Mouse (Mus musculus): Measurements from ENCODE around the gene Lamtor2. TPM values are rescaled to one million over a fixed set of nuclear protein-coding genes. Genes with fewer than 3 reads are reported as not detected.

The Lamtor2 gene
- total RNA-seq, 1 experiment from 2014 or later, result 54.4 TPM

GRCm38 (mm10) chr3:88551586-88551985 is 1.3 kb downstream of the Lamtor2 start:
- no peak for ATAC-seq (replicated peaks in 1 of 2; ENCODE audit: insufficient read depth in 1 of 2, low FRiP score in 2 of 2, low TSS enrichment in 1 of 2, low read depth in 1 of 2, poor library complexity in 2 of 2, severe bottlenecking in 2 of 2)

GRCm38 (mm10) chr3:88548180-88548917 is 4.5 kb downstream of the Lamtor2 start, which contains the start of gene Rab25:
TSS of gene Rab25 (minus strand) at chr3:88548300.
- ATAC-seq (replicated peaks in 1 of 2; ENCODE audit: insufficient read depth in 1 of 2, low FRiP score in 2 of 2, low TSS enrichment in 1 of 2, low read depth in 1 of 2, poor library complexity in 2 of 2, severe bottlenecking in 2 of 2), result no peak

GRCm38 (mm10) chr3:88546674-88547418 is 6.0 kb downstream of the Lamtor2 start:
- ATAC-seq (replicated peaks in 1 of 2; ENCODE audit: insufficient read depth in 1 of 2, low FRiP score in 2 of 2, low TSS enrichment in 1 of 2, low read depth in 1 of 2, poor library complexity in 2 of 2, severe bottlenecking in 2 of 2), result no peak

GRCm38 (mm10) chr3:88544955-88545591 is 7.8 kb downstream of the Lamtor2 start:
- ATAC-seq (replicated peaks in 1 of 2; ENCODE audit: insufficient read depth in 1 of 2, low FRiP score in 2 of 2, low TSS enrichment in 1 of 2, low read depth in 1 of 2, poor library complexity in 2 of 2, severe bottlenecking in 2 of 2), result peak; percentile 33 to 40; a peak in 3 of 4 replicates

GRCm38 (mm10) chr3:88544514-88544913 is 8.4 kb downstream of the Lamtor2 start:
- ATAC-seq (replicated peaks in 1 of 2; ENCODE audit: insufficient read depth in 1 of 2, low FRiP score in 2 of 2, low TSS enrichment in 1 of 2, low read depth in 1 of 2, poor library complexity in 2 of 2, severe bottlenecking in 2 of 2), result no peak

GRCm38 (mm10) chr3:88543651-88544410 is 9.0 kb downstream of the Lamtor2 start:
- ATAC-seq (replicated peaks in 1 of 2; ENCODE audit: insufficient read depth in 1 of 2, low FRiP score in 2 of 2, low TSS enrichment in 1 of 2, low read depth in 1 of 2, poor library complexity in 2 of 2, severe bottlenecking in 2 of 2), result no peak; a peak in 1 of 4 replicates

- no peak for ATAC-seq (replicated peaks in 1 of 2; ENCODE audit: insufficient read depth in 1 of 2, low FRiP score in 2 of 2, low TSS enrichment in 1 of 2, low read depth in 1 of 2, poor library complexity in 2 of 2, severe bottlenecking in 2 of 2)
Observed at GRCm38 (mm10) chr3:88543174-88543573, 9.7 kb downstream of the Lamtor2 start.

- no peak for ATAC-seq (replicated peaks in 1 of 2; ENCODE audit: insufficient read depth in 1 of 2, low FRiP score in 2 of 2, low TSS enrichment in 1 of 2, low read depth in 1 of 2, poor library complexity in 2 of 2, severe bottlenecking in 2 of 2)
Observed at GRCm38 (mm10) chr3:88542486-88542885, 10.4 kb downstream of the Lamtor2 start.

- ATAC-seq (replicated peaks in 1 of 2; ENCODE audit: insufficient read depth in 1 of 2, low FRiP score in 2 of 2, low TSS enrichment in 1 of 2, low read depth in 1 of 2, poor library complexity in 2 of 2, severe bottlenecking in 2 of 2), result no peak
Observed at GRCm38 (mm10) chr3:88541622-88542401, 11.1 kb downstream of the Lamtor2 start.

GRCm38 (mm10) chr3:88540085-88540484 is 12.8 kb downstream of the Lamtor2 start:
- ATAC-seq (replicated peaks in 1 of 2; ENCODE audit: insufficient read depth in 1 of 2, low FRiP score in 2 of 2, low TSS enrichment in 1 of 2, low read depth in 1 of 2, poor library complexity in 2 of 2, severe bottlenecking in 2 of 2), result no peak

GRCm38 (mm10) chr3:88539397-88539796 is 13.5 kb downstream of the Lamtor2 start:
- ATAC-seq (replicated peaks in 1 of 2; ENCODE audit: insufficient read depth in 1 of 2, low FRiP score in 2 of 2, low TSS enrichment in 1 of 2, low read depth in 1 of 2, poor library complexity in 2 of 2, severe bottlenecking in 2 of 2), result no peak

GRCm38 (mm10) chr3:88538271-88539145 is 14.4 kb downstream of the Lamtor2 start:
- ATAC-seq (replicated peaks in 1 of 2; ENCODE audit: insufficient read depth in 1 of 2, low FRiP score in 2 of 2, low TSS enrichment in 1 of 2, low read depth in 1 of 2, poor library complexity in 2 of 2, severe bottlenecking in 2 of 2), result no peak

GRCm38 (mm10) chr3:88537146-88537545 is 15.7 kb downstream of the Lamtor2 start:
- ATAC-seq (replicated peaks in 1 of 2; ENCODE audit: insufficient read depth in 1 of 2, low FRiP score in 2 of 2, low TSS enrichment in 1 of 2, low read depth in 1 of 2, poor library complexity in 2 of 2, severe bottlenecking in 2 of 2), result no peak

- ATAC-seq (replicated peaks in 1 of 2; ENCODE audit: insufficient read depth in 1 of 2, low FRiP score in 2 of 2, low TSS enrichment in 1 of 2, low read depth in 1 of 2, poor library complexity in 2 of 2, severe bottlenecking in 2 of 2), result peak in 1 of 2 experiments; percentile 50; a peak in 3 of 4 replicates
Observed at GRCm38 (mm10) chr3:88536103-88536930, 16.6 kb downstream of the Lamtor2 start.

GRCm38 (mm10) chr3:88535527-88535926 is 17.3 kb downstream of the Lamtor2 start:
- ATAC-seq (replicated peaks in 1 of 2; ENCODE audit: insufficient read depth in 1 of 2, low FRiP score in 2 of 2, low TSS enrichment in 1 of 2, low read depth in 1 of 2, poor library complexity in 2 of 2, severe bottlenecking in 2 of 2), result no peak
